Mouse (Mus musculus) kidney, embryonic 15.5 days (tissue): ENCODE data around the gene Cnot1. TPM values are rescaled to one million over a fixed set of nuclear protein-coding genes. Genes with fewer than 3 reads are reported as not detected.

Source experiments
- ATAC-seq: fragments of 200-750 bp; cut with Nextera tagmentation; replicated peaks from 2 replicates; pipeline ENCODE4 v1.8.0; 2017; ENCODE audit warnings: moderate TSS enrichment; ENCODE audit not compliant: low FRiP score
- H3K27ac ChIP-seq: fragments of 300-500 bp; sonication (generic); 2 replicates; pipeline ENCODE4 v1.5.1; 2015; ENCODE audit warnings: mild to moderate bottlenecking, inconsistent platforms
- H3K27me3 ChIP-seq: fragments of 300-500 bp; sonication (generic); 2 replicates; pipeline ENCODE4 v1.6.1; 2015; ENCODE audit warnings: inconsistent platforms
- H3K36me3 ChIP-seq: fragments of 300-500 bp; sonication (generic); 2 replicates; pipeline ENCODE4 v1.6.1; 2015; ENCODE audit warnings: inconsistent platforms
- H3K4me1 ChIP-seq: fragments of 300-500 bp; sonication (generic); 2 replicates; pipeline ENCODE4 v1.6.1; 2015; ENCODE audit warnings: inconsistent platforms
- H3K4me2 ChIP-seq: fragments of 300-500 bp; sonication (generic); 2 replicates; pipeline ENCODE4 v1.6.1; 2015; ENCODE audit warnings: moderate library complexity, mild to moderate bottlenecking, inconsistent platforms
- H3K4me3 ChIP-seq: fragments of 300-500 bp; sonication (generic); replicated peaks from 2 replicates; pipeline ENCODE4 v1.5.1; 2015; ENCODE audit warnings: mild to moderate bottlenecking, inconsistent platforms
- H3K9ac ChIP-seq: fragments of 300-500 bp; sonication (generic); 2 replicates; pipeline ENCODE4 v1.6.1; 2015; ENCODE audit warnings: mild to moderate bottlenecking, inconsistent platforms
- H3K9me3 ChIP-seq: fragments of 300-500 bp; sonication (generic); replicated peaks from 2 replicates; pipeline ENCODE4 v1.6.1; 2016; ENCODE audit warnings: inconsistent platforms
- WGBS: fragments of 180-500 bp; shearing (Covaris S2); methylation state at CpG from one replicate; pipeline ENCODE4 v1.1.7; 2015; ENCODE audit warnings: mixed read lengths; 5-methylcytosine and 5-hydroxymethylcytosine counted together
- polyA plus RNA-seq: library from polyadenylated mRNA; unstranded; fragments of >200 nt; fragmentation: Nextera tagmentation; extraction: Ambion mirVana; gene quantifications from 2 replicates; pipeline ENCODE4 v1.2.1, GENCODE M21; 2015

Cnot1 gene
- polyA plus RNA-seq, 1 experiment from 2014 or later: 76.2 TPM

GRCm38 (mm10) chr8:95714837-95715413 is 92.3 kb downstream of the Cnot1 start:
- H3K4me2 ChIP-seq: peak overlapping the region; percentile 87
- H3K9me3 ChIP-seq: no peaks in the 10 kb centered on the region
- peaks cover 30% of the 10 kb centered on the region for H3K36me3 ChIP-seq
- H3K27me3 ChIP-seq: no peaks in the 10 kb centered on the region
- H3K9ac ChIP-seq: peak overlapping the region; percentile 79; the same call in 1 of the 2 replicates
- H3K4me1 ChIP-seq: peaks cover 24% of the 10 kb centered on the region
- WGBS: 87% methylated on average over 6 of the region's 6 CpGs
- H3K4me3 ChIP-seq: peak overlapping the region; percentile 95
- ATAC-seq: no peak
- 0 out of 2 replicates have a peak overlapping the region, but pooled peaks have one; percentile 79 for H3K27ac ChIP-seq

GRCm38 (mm10) chr8:95714367-95714766 is 92.9 kb downstream of the Cnot1 start:
- no peak overlapping the region for H3K4me2 ChIP-seq
- no peak overlapping the region for H3K9ac ChIP-seq
- no peak overlapping the region for H3K27ac ChIP-seq
- H3K4me1 ChIP-seq: peaks cover 24% of the 10 kb centered on the region
- H3K9me3 ChIP-seq: no peaks in the 10 kb centered on the region
- ATAC-seq: no peak
- H3K36me3 ChIP-seq: peaks cover 25% of the 10 kb centered on the region
- no peaks in the 10 kb centered on the region for H3K27me3 ChIP-seq
- no peak overlapping the region for H3K4me3 ChIP-seq
- WGBS: 89% methylated on average over 4 of the region's 4 CpGs

GRCm38 (mm10) chr8:95713100-95714010 is 93.9 kb downstream of the Cnot1 start:
- H3K27ac ChIP-seq: no peak overlapping the region
- H3K4me1 ChIP-seq: peaks cover 24% of the 10 kb centered on the region
- ATAC-seq: peak; percentile 38; the same call in 1 of the 2 replicates
- no peak overlapping the region for H3K9ac ChIP-seq
- H3K36me3 ChIP-seq: peaks cover 14% of the 10 kb centered on the region
- no peaks in the 10 kb centered on the region for H3K9me3 ChIP-seq
- H3K4me3 ChIP-seq: no peak overlapping the region
- H3K27me3 ChIP-seq: no peaks in the 10 kb centered on the region
- WGBS: 75% methylated on average over 19 of the region's 19 CpGs
- H3K4me2 ChIP-seq: no peak overlapping the region

- H3K9ac ChIP-seq: no peak overlapping the region
- H3K4me2 ChIP-seq: no peak overlapping the region
- H3K4me1 ChIP-seq: peaks cover 24% of the 10 kb centered on the region
- H3K4me3 ChIP-seq: no peak overlapping the region
- no peak for ATAC-seq
- no peaks in the 10 kb centered on the region for H3K27me3 ChIP-seq
- no peak overlapping the region for H3K27ac ChIP-seq
- WGBS: 76% methylated on average over 9 of the region's 9 CpGs
- peaks cover 6% of the 10 kb centered on the region; the same call in 1 of the 2 replicates for H3K36me3 ChIP-seq
- H3K9me3 ChIP-seq: no peaks in the 10 kb centered on the region
Observed at GRCm38 (mm10) chr8:95712395-95712794, 94.9 kb downstream of the Cnot1 start.

GRCm38 (mm10) chr8:95711029-95711428 is 96.2 kb downstream of the Cnot1 start:
- H3K9me3 ChIP-seq: no peaks in the 10 kb centered on the region
- no peak for ATAC-seq
- H3K4me2 ChIP-seq: no peak overlapping the region
- no peaks in the 10 kb centered on the region for H3K36me3 ChIP-seq
- H3K4me3 ChIP-seq: no peak overlapping the region
- H3K27me3 ChIP-seq: no peaks in the 10 kb centered on the region
- H3K9ac ChIP-seq: no peak overlapping the region
- H3K27ac ChIP-seq: no peak overlapping the region
- 52% methylated on average over 3 of the region's 3 CpGs for WGBS
- H3K4me1 ChIP-seq: peaks cover 12% of the 10 kb centered on the region

GRCm38 (mm10) chr8:95709579-95709978 is 97.7 kb downstream of the Cnot1 start:
- no peak for ATAC-seq
- 81% methylated on average over 7 of the region's 7 CpGs for WGBS
- no peak overlapping the region for H3K27ac ChIP-seq

GRCm38 (mm10) chr8:95704538-95704937 is 102.7 kb downstream of the Cnot1 start:
- Histone ChIP-seq H3K36me3 (no peaks in the 10 kb centered on the region), H3K9me3 (no peaks in the 10 kb centered on the region), H3K27me3 (peaks cover 14% of the 10 kb centered on the region), H3K9ac (no peak overlapping the region), H3K4me1 (peaks cover 17% of the 10 kb centered on the region), H3K4me3 (no peak overlapping the region), H3K27ac (no peak overlapping the region), H3K4me2 (no peak overlapping the region)
- WGBS: 94% methylated on average over 3 of the region's 3 CpGs
- ATAC-seq: no peak

More at GRCm38 (mm10) chr8:95709579-95709978, 97.7 kb downstream of the Cnot1 start:
- Histone ChIP-seq H3K27me3 (no peaks in the 10 kb centered on the region), H3K9me3 (no peaks in the 10 kb centered on the region), H3K36me3 (no peaks in the 10 kb centered on the region), H3K4me3 (no peak overlapping the region), H3K4me2 (no peak overlapping the region), H3K9ac (no peak overlapping the region), H3K4me1 (peaks cover 7% of the 10 kb centered on the region; the same call in 1 of the 2 replicates)

- H3K27ac ChIP-seq: no peak overlapping the region
Observed at GRCm38 (mm10) chr8:95703461-95704260, 103.6 kb downstream of the Cnot1 start.

GRCm38 (mm10) chr8:95702480-95703446 is 104.5 kb downstream of the Cnot1 start:
- Histone ChIP-seq H3K27me3 (peaks cover 31% of the 10 kb centered on the region), H3K9me3 (no peaks in the 10 kb centered on the region), H3K4me1 (peaks cover 17% of the 10 kb centered on the region), H3K4me2 (peak overlapping the region; percentile 98), H3K36me3 (no peaks in the 10 kb centered on the region), H3K4me3 (peak overlapping the region; percentile 65), H3K27ac (no peak overlapping the region), H3K9ac (peak overlapping the region; percentile 65)
- peak; percentile 95 for ATAC-seq
- 2% methylated on average over 34 of the region's 34 CpGs for WGBS

More at GRCm38 (mm10) chr8:95703461-95704260, 103.6 kb downstream of the Cnot1 start:
- peak overlapping the region; percentile 65 for H3K4me3 ChIP-seq
- H3K27me3 ChIP-seq: peaks cover 23% of the 10 kb centered on the region
- no peaks in the 10 kb centered on the region for H3K9me3 ChIP-seq
- peak overlapping the region; percentile 65 for H3K9ac ChIP-seq
- H3K4me2 ChIP-seq: peak overlapping the region; percentile 98
- WGBS: 2% methylated on average over 15 of the region's 15 CpGs
- H3K36me3 ChIP-seq: no peaks in the 10 kb centered on the region
- H3K4me1 ChIP-seq: peaks cover 17% of the 10 kb centered on the region
- ATAC-seq: peak; percentile 6

- peak; percentile 3; the same call in 1 of the 2 replicates for ATAC-seq
- Histone ChIP-seq H3K9ac (no peak overlapping the region), H3K36me3 (no peaks in the 10 kb centered on the region), H3K27me3 (peaks cover 37% of the 10 kb centered on the region), H3K4me2 (peak overlapping the region; percentile 98; the same call in 1 of the 2 replicates), H3K9me3 (no peaks in the 10 kb centered on the region), H3K27ac (no peak overlapping the region), H3K4me3 (no peak overlapping the region), H3K4me1 (peaks cover 20% of the 10 kb centered on the region)
- 69% methylated on average over 4 of the region's 4 CpGs for WGBS
Observed at GRCm38 (mm10) chr8:95701809-95702208, 105.5 kb downstream of the Cnot1 start.

- Histone ChIP-seq H3K27me3 (peaks cover 52% of the 10 kb centered on the region), H3K4me1 (peaks cover 20% of the 10 kb centered on the region), H3K4me2 (no peak overlapping the region), H3K4me3 (no peak overlapping the region), H3K27ac (no peak overlapping the region), H3K9me3 (no peaks in the 10 kb centered on the region), H3K9ac (no peak overlapping the region), H3K36me3 (no peaks in the 10 kb centered on the region)
- ATAC-seq: no peak
- 57% methylated on average over 9 of the region's 9 CpGs for WGBS
Observed at GRCm38 (mm10) chr8:95700282-95700681, 107.0 kb downstream of the Cnot1 start.
